Mouse (Mus musculus) forebrain, embryonic 16.5 days (tissue): ENCODE measurements at regions not wholly inside any gene's neighbourhood (a gene's known extent, or its start where the extent isn't known, plus 50 kb on each side); places are given as distances from the start of the nearest gene placed in this dataset.

Source experiments
- ATAC-seq: fragments of 200-750 bp; cut with Nextera tagmentation; 2 replicates; pipeline ENCODE4 v1.8.0; 2017; ENCODE audit warnings: mild to moderate bottlenecking, moderate library complexity
- H3K27ac ChIP-seq: fragments of 300-500 bp; sonication (generic); 2 replicates; pipeline ENCODE4 v1.5.1; 2014; ENCODE audit warnings: low read length, control low read depth
- H3K27me3 ChIP-seq: fragments of 300-500 bp; sonication (generic); replicated peaks from 2 replicates; pipeline ENCODE4 v1.6.1; 2014; ENCODE audit warnings: low read length; ENCODE audit not compliant: control insufficient read depth, insufficient read depth
- H3K36me3 ChIP-seq: fragments of 300-500 bp; sonication (generic); 2 replicates; pipeline ENCODE4 v1.6.1; 2014; ENCODE audit not compliant: control insufficient read depth, insufficient read depth
- H3K4me1 ChIP-seq: fragments of 300-500 bp; sonication (generic); replicated peaks from 2 replicates; pipeline ENCODE4 v1.6.1; 2014; ENCODE audit warnings: low read length; ENCODE audit not compliant: control insufficient read depth, insufficient read depth
- H3K4me2 ChIP-seq: fragments of 300-500 bp; sonication (generic); 2 replicates; pipeline ENCODE4 v1.6.1; 2014; ENCODE audit warnings: mild to moderate bottlenecking, low read length, control low read depth
- H3K4me3 ChIP-seq: fragments of 300-500 bp; sonication (generic); replicated peaks from 2 replicates; pipeline ENCODE4 v1.5.1; 2014; ENCODE audit warnings: mild to moderate bottlenecking, low read length, control low read depth
- H3K9ac ChIP-seq: fragments of 300-500 bp; sonication (generic); replicated peaks from 2 replicates; pipeline ENCODE4 v1.6.1; 2014; ENCODE audit warnings: low read depth, low read length, control low read depth
- H3K9me3 ChIP-seq: fragments of 300-500 bp; sonication (generic); 2 replicates; pipeline ENCODE4 v1.6.1; 2016; ENCODE audit warnings: low read length; ENCODE audit not compliant: control insufficient read depth
- WGBS: fragments of 180-500 bp; shearing (Covaris S2); extraction: QIAGEN DNeasy Blood & Tissue Kit; methylation state at CpG from one replicate; pipeline ENCODE4 v1.1.7; 2014; 5-methylcytosine and 5-hydroxymethylcytosine counted together

GRCm38 (mm10) chr3:58181715-58182114 lies 232.8 kb upstream of the Tsc22d2 start:
- no peak overlapping the region for H3K4me3 ChIP-seq
- H3K27ac ChIP-seq: no peak overlapping the region
- H3K9ac ChIP-seq: no peak overlapping the region
- H3K27me3 ChIP-seq: no peaks in the 10 kb centered on the region
- H3K9me3 ChIP-seq: no peaks in the 10 kb centered on the region
- H3K36me3 ChIP-seq: no peaks in the 10 kb centered on the region
- no peaks in the 10 kb centered on the region for H3K4me1 ChIP-seq
- no peak for ATAC-seq
- H3K4me2 ChIP-seq: no peak overlapping the region
- WGBS: 53% methylated on average over 3 of the region's 3 CpGs

GRCm38 (mm10) chr3:58182299-58182698 lies 232.2 kb upstream of the Tsc22d2 start:
- H3K27me3 ChIP-seq: no peaks in the 10 kb centered on the region
- H3K4me1 ChIP-seq: no peaks in the 10 kb centered on the region
- H3K4me2 ChIP-seq: no peak overlapping the region
- H3K27ac ChIP-seq: no peak overlapping the region
- no peak overlapping the region for H3K9ac ChIP-seq
- WGBS: 85% methylated on average over 4 of the region's 4 CpGs
- no peak for ATAC-seq
- no peaks in the 10 kb centered on the region for H3K36me3 ChIP-seq
- H3K9me3 ChIP-seq: no peaks in the 10 kb centered on the region
- H3K4me3 ChIP-seq: no peak overlapping the region

- H3K36me3 ChIP-seq: no peaks in the 10 kb centered on the region
- H3K4me3 ChIP-seq: no peak overlapping the region
- no peaks in the 10 kb centered on the region for H3K4me1 ChIP-seq
- H3K4me2 ChIP-seq: no peak overlapping the region
- 41% methylated on average over 3 of the region's 3 CpGs for WGBS
- H3K9ac ChIP-seq: no peak overlapping the region
- H3K27me3 ChIP-seq: no peaks in the 10 kb centered on the region
- H3K9me3 ChIP-seq: no peaks in the 10 kb centered on the region
- H3K27ac ChIP-seq: no peak overlapping the region
- ATAC-seq: no peak
Measured at GRCm38 (mm10) chr3:58183279-58183678, 231.2 kb upstream of the Tsc22d2 start.

- Histone ChIP-seq H3K9me3 (no peaks in the 10 kb centered on the region), H3K9ac (no peak overlapping the region), H3K27ac (no peak overlapping the region), H3K27me3 (no peaks in the 10 kb centered on the region), H3K4me2 (no peak overlapping the region), H3K4me1 (no peaks in the 10 kb centered on the region), H3K36me3 (no peaks in the 10 kb centered on the region), H3K4me3 (no peak overlapping the region)
- WGBS: 90% methylated on average over 6 of the region's 6 CpGs
- no peak for ATAC-seq
Measured at GRCm38 (mm10) chr3:58200462-58200861, 214.1 kb upstream of the Tsc22d2 start.

- Histone ChIP-seq H3K9ac (no peak overlapping the region), H3K9me3 (no peaks in the 10 kb centered on the region), H3K4me3 (no peak overlapping the region), H3K27ac (no peak overlapping the region), H3K27me3 (no peaks in the 10 kb centered on the region), H3K36me3 (no peaks in the 10 kb centered on the region), H3K4me2 (no peak overlapping the region), H3K4me1 (no peaks in the 10 kb centered on the region)
- ATAC-seq: no peak
- 82% methylated on average over 5 of the region's 5 CpGs for WGBS
Measured at GRCm38 (mm10) chr3:58202816-58203215, 211.7 kb upstream of the Tsc22d2 start.

- H3K9me3 ChIP-seq: no peaks in the 10 kb centered on the region; the same call in 1 of the 2 replicates
- 85% methylated on average over 2 of the region's 2 CpGs for WGBS
Measured at GRCm38 (mm10) chr3:58203806-58204205, 210.7 kb upstream of the Tsc22d2 start.

GRCm38 (mm10) chr3:58205526-58205925 lies 209.0 kb upstream of the Tsc22d2 start:
- ATAC-seq: no peak
- no peak overlapping the region for H3K27ac ChIP-seq
- H3K27me3 ChIP-seq: no peaks in the 10 kb centered on the region
- no peak overlapping the region for H3K4me2 ChIP-seq
- no peaks in the 10 kb centered on the region for H3K36me3 ChIP-seq
- 89% methylated on average over 2 of the region's 2 CpGs for WGBS
- H3K4me1 ChIP-seq: no peaks in the 10 kb centered on the region
- H3K4me3 ChIP-seq: no peak overlapping the region
- no peaks in the 10 kb centered on the region; the same call in 1 of the 2 replicates for H3K9me3 ChIP-seq
- no peak overlapping the region for H3K9ac ChIP-seq

More at GRCm38 (mm10) chr3:58203806-58204205, 210.7 kb upstream of the Tsc22d2 start:
- H3K4me1 ChIP-seq: no peaks in the 10 kb centered on the region
- no peak overlapping the region for H3K4me3 ChIP-seq
- H3K9ac ChIP-seq: no peak overlapping the region
- ATAC-seq: no peak
- no peaks in the 10 kb centered on the region for H3K36me3 ChIP-seq
- H3K4me2 ChIP-seq: no peak overlapping the region
- no peak overlapping the region for H3K27ac ChIP-seq
- no peaks in the 10 kb centered on the region for H3K27me3 ChIP-seq

GRCm38 (mm10) chr3:58206776-58207398 lies 207.6 kb upstream of the Tsc22d2 start:
- Histone ChIP-seq H3K36me3 (no peaks in the 10 kb centered on the region), H3K9ac (no peak overlapping the region), H3K27me3 (no peaks in the 10 kb centered on the region), H3K4me2 (no peak overlapping the region), H3K9me3 (no peaks in the 10 kb centered on the region; the same call in 1 of the 2 replicates), H3K4me3 (no peak overlapping the region), H3K4me1 (no peaks in the 10 kb centered on the region), H3K27ac (no peak overlapping the region)
- WGBS: 59% methylated on average over 5 of the region's 5 CpGs
- no peak for ATAC-seq

GRCm38 (mm10) chr3:58211016-58211415 lies 203.5 kb upstream of the Tsc22d2 start:
- 47% methylated on average over 3 of the region's 3 CpGs for WGBS
- Histone ChIP-seq H3K9ac (no peak overlapping the region), H3K4me3 (no peak overlapping the region), H3K36me3 (no peaks in the 10 kb centered on the region), H3K9me3 (no peaks in the 10 kb centered on the region; the same call in 1 of the 2 replicates), H3K4me1 (no peaks in the 10 kb centered on the region), H3K27me3 (no peaks in the 10 kb centered on the region), H3K4me2 (no peak overlapping the region), H3K27ac (no peak overlapping the region)
- ATAC-seq: no peak

GRCm38 (mm10) chr3:58224696-58225095 lies 189.8 kb upstream of the Tsc22d2 start:
- Histone ChIP-seq H3K9ac (no peak overlapping the region), H3K4me1 (no peaks in the 10 kb centered on the region), H3K4me2 (no peak overlapping the region), H3K27ac (no peak overlapping the region), H3K4me3 (no peak overlapping the region), H3K27me3 (no peaks in the 10 kb centered on the region), H3K36me3 (no peaks in the 10 kb centered on the region), H3K9me3 (no peaks in the 10 kb centered on the region)
- no peak for ATAC-seq
- WGBS: 81% methylated on average over 2 of the region's 2 CpGs
